Mouse (Mus musculus) liver, postnatal 0 days (tissue): ENCODE data around the gene Tgm1. TPM values are rescaled to one million over a fixed set of nuclear protein-coding genes. Genes with fewer than 3 reads are reported as not detected.
A peak's percentile ranks its signal among the peaks of the same experiment; 100 is the strongest.

Experiments used
- ATAC-seq: fragments of 200-750 bp; cut with Nextera tagmentation; 2 replicates; pipeline ENCODE4 v1.8.0; 2017; ENCODE audit warnings: mild to moderate bottlenecking, moderate library complexity
- DNase-seq: peaks from one replicate; pipeline ENCODE4 v3.0.0-alpha.2; 2016
- H3K27ac ChIP-seq: fragments of 300-500 bp; sonication (generic); 2 replicates; pipeline ENCODE4 v1.5.1; 2014; ENCODE audit warnings: antibody characterized with exemption, moderate library complexity, mild to moderate bottlenecking, low read depth
- H3K27me3 ChIP-seq: fragments of 300-500 bp; sonication (generic); 2 replicates; pipeline ENCODE4 v1.6.1; 2014; ENCODE audit warnings: low read length, control low read depth, mixed read lengths; ENCODE audit not compliant: insufficient read depth
- H3K36me3 ChIP-seq: fragments of 300-500 bp; sonication (generic); replicated peaks from 2 replicates; pipeline ENCODE4 v1.6.1; 2014; ENCODE audit warnings: mild to moderate bottlenecking, control low read depth, low read length, moderate library complexity, mixed read lengths; ENCODE audit not compliant: insufficient read depth
- H3K4me1 ChIP-seq: fragments of 300-500 bp; sonication (generic); 2 replicates; pipeline ENCODE4 v1.6.1; 2014; ENCODE audit warnings: antibody characterized with exemption, mild to moderate bottlenecking, control low read depth; ENCODE audit not compliant: insufficient read depth
- H3K4me2 ChIP-seq: fragments of 300-500 bp; sonication (generic); 2 replicates; pipeline ENCODE4 v1.6.1; 2014; ENCODE audit warnings: low read depth, mild to moderate bottlenecking, low read length, moderate library complexity, mixed read lengths
- H3K4me3 ChIP-seq: fragments of 300-500 bp; sonication (generic); 2 replicates; pipeline ENCODE4 v1.5.1; 2014; ENCODE audit warnings: low read depth, low read length
- H3K9ac ChIP-seq: fragments of 300-500 bp; sonication (generic); replicated peaks from 2 replicates; pipeline ENCODE4 v1.6.1; 2014; ENCODE audit warnings: mild to moderate bottlenecking, moderate library complexity
- H3K9me3 ChIP-seq: fragments of 300-500 bp; sonication (generic); 2 replicates; pipeline ENCODE4 v1.6.1; 2016; ENCODE audit warnings: mild to moderate bottlenecking, control low read depth, low read length, mixed read lengths
- CTCF ChIP-seq: sonication (generic); IDR thresholded peaks from 2 replicates; pipeline ENCODE4 v1.5.1; 2016; ENCODE audit warnings: antibody characterized with exemption, low read depth
- EP300 ChIP-seq: IDR thresholded peaks from 2 replicates; pipeline ENCODE4 v1.6.1; 2016; ENCODE audit warnings: antibody characterized with exemption, low read depth, mild to moderate bottlenecking
- WGBS: fragments of 180-500 bp; shearing (Covaris S2); extraction: QIAGEN DNeasy Blood & Tissue Kit; methylation state at CpG from one replicate; pipeline ENCODE4 v1.1.7; 2014; ENCODE audit not compliant: insufficient replicate concordance; 5-methylcytosine and 5-hydroxymethylcytosine counted together
- polyA plus RNA-seq: library from polyadenylated mRNA; unstranded; fragments of >200 nt; fragmentation: Nextera tagmentation; extraction: Ambion mirVana; gene quantifications from 2 replicates; pipeline ENCODE4 v1.2.1, GENCODE M21; 2015

Tgm1 gene
- polyA plus RNA-seq, 1 experiment from 2014 or later = 4.7 TPM

- TF ChIP-seq EP300 = peak; percentile 3; the same call in 1 of the 2 replicates
- TF ChIP-seq CTCF = peak; percentile 99
- H3K4me2 ChIP-seq = peak within 1 kb of the TSS; percentile 84
- under 1% methylated on average over 50 of the region's 50 CpGs for WGBS
- peak within 1 kb of the TSS; percentile 93 for H3K27ac ChIP-seq
- H3K4me1 ChIP-seq = peaks cover 28% of the 10 kb centered on the region
- H3K4me3 ChIP-seq = peak within 1 kb of the TSS; percentile 75
- DNase-seq (peak; percentile 97), ATAC-seq (peak; percentile 90)
- no peaks in the 10 kb centered on the region for H3K27me3 ChIP-seq
- H3K9me3 ChIP-seq = no peaks in the 10 kb centered on the region
- peaks cover 19% of the 10 kb centered on the region for H3K36me3 ChIP-seq
- H3K9ac ChIP-seq = peak within 1 kb of the TSS; percentile 79
Observed at GRCm38 (mm10) chr14:55721700-55722437, 8.1 kb upstream of the Tgm1 start, which contains the start of gene Rabggta. Rabggta (minus strand) TSS chr14:55722263.

DNA sequence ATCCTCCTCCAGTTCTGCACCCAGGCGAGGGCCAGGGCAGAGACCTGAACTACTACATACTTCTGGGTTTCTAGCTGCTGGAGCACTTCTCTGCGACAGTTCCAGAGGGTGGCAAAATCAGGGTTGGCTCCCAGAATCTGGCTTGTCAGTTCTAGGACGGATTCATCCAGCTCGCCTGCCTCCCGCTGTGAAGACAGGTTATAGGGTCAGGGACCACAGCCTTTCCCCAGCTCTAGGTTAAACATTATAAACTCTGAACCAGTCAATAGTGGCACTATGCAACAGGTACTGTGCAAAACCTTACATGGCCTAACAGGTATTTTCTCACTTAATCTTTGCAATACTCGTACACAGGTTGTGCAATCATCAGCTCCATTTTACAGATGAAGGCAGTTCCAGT, 7.3 kb upstream of the Tgm1 start:
- peaks cover 19% of the 10 kb centered on the region for H3K36me3 ChIP-seq
- DNase-seq (no peak), ATAC-seq (peak; percentile 56)
- peak overlapping the region; percentile 93 for H3K27ac ChIP-seq
- 62% methylated on average over 6 of the region's 6 CpGs for WGBS
- peak overlapping the region; percentile 84 for H3K4me2 ChIP-seq
- H3K27me3 ChIP-seq = no peaks in the 10 kb centered on the region
- peak overlapping the region; percentile 75 for H3K4me3 ChIP-seq
- H3K9ac ChIP-seq = no peak overlapping the region
- H3K9me3 ChIP-seq = no peaks in the 10 kb centered on the region
- H3K4me1 ChIP-seq = peaks cover 28% of the 10 kb centered on the region
- TF ChIP-seq EP300 = no peak
- TF ChIP-seq CTCF = no peak

GRCm38 (mm10) chr14:55720666-55721065, 6.9 kb upstream of the Tgm1 start:
- Histone ChIP-seq H3K4me2 (peak overlapping the region; percentile 84), H3K27ac (peak overlapping the region; percentile 56), H3K9ac (no peak overlapping the region), H3K36me3 (peaks cover 19% of the 10 kb centered on the region), H3K9me3 (no peaks in the 10 kb centered on the region), H3K4me3 (no peak overlapping the region), H3K27me3 (no peaks in the 10 kb centered on the region), H3K4me1 (peaks cover 28% of the 10 kb centered on the region)
- no peak for DNase-seq
- 88% methylated on average over 12 of the region's 12 CpGs for WGBS
- no peak for ATAC-seq
- TF ChIP-seq EP300 = no peak
- TF ChIP-seq CTCF = no peak

- Histone ChIP-seq H3K9ac (no peak overlapping the region), H3K36me3 (peaks cover 19% of the 10 kb centered on the region), H3K4me1 (peaks cover 22% of the 10 kb centered on the region), H3K27ac (no peak overlapping the region), H3K4me3 (no peak overlapping the region), H3K27me3 (no peaks in the 10 kb centered on the region), H3K9me3 (no peaks in the 10 kb centered on the region), H3K4me2 (no peak overlapping the region)
- ATAC-seq (no peak), DNase-seq (no peak)
- WGBS = 78% methylated on average over 6 of the region's 6 CpGs
- TF ChIP-seq CTCF (no peak), EP300 (no peak)
Observed at GRCm38 (mm10) chr14:55719737-55720136, 6.0 kb upstream of the Tgm1 start.

DNA sequence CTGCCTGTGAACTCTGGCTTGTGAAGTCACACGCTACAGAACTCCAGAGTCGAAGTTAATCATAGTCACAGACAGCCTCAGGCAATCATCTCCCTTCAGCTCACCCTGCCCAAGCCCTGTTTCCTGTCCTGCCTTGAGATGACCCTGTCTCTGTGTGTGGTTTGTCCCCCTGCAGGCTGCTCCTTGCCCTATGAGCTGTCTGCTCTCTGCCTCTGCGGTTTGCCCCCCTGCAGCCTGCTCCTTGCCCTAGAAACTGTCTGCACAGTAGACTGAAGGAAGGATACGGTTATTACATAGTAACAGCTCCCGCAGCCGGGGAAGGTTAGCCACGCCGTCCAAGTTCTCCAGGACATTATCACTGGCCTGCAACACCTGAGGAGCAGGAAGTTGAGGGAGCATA, 3.2 kb upstream of the Tgm1 start:
- 83% methylated on average over 8 of the region's 8 CpGs for WGBS
- TF ChIP-seq CTCF = no peak
- TF ChIP-seq EP300 = no peak
- Histone ChIP-seq H3K9ac (no peak overlapping the region), H3K4me3 (no peak overlapping the region), H3K4me1 (peaks cover 29% of the 10 kb centered on the region), H3K36me3 (peaks cover 19% of the 10 kb centered on the region), H3K9me3 (no peaks in the 10 kb centered on the region), H3K27me3 (0 out of 2 replicates have a peak, but pooled peaks cover 3% of the 10 kb centered on the region), H3K4me2 (no peak overlapping the region), H3K27ac (no peak overlapping the region)
- DNase-seq = no peak
- ATAC-seq = no peak

GRCm38 (mm10) chr14:55716271-55716670, 2.5 kb upstream of the Tgm1 start:
- no peaks in the 10 kb centered on the region for H3K9me3 ChIP-seq
- H3K4me2 ChIP-seq = no peak overlapping the region
- no peak overlapping the region for H3K9ac ChIP-seq
- peaks cover 19% of the 10 kb centered on the region for H3K36me3 ChIP-seq
- DNase-seq (no peak), ATAC-seq (no peak)
- H3K27ac ChIP-seq = no peak overlapping the region
- 91% methylated on average over 6 of the region's 6 CpGs for WGBS
- TF ChIP-seq CTCF (no peak), EP300 (no peak)
- no peak overlapping the region for H3K4me3 ChIP-seq
- H3K4me1 ChIP-seq = peaks cover 29% of the 10 kb centered on the region
- 0 out of 2 replicates have a peak, but pooled peaks cover 3% of the 10 kb centered on the region for H3K27me3 ChIP-seq
